Mouse (Mus musculus) naive thymus-derived CD4-positive, alpha-beta T cell, adult 5 months (primary cell): Measurements from ENCODE around the gene H2-M2. TPM values are rescaled to one million over a fixed set of nuclear protein-coding genes. Genes with fewer than 3 reads are reported as not detected.

Experiments used
- polyA plus RNA-seq: library from polyadenylated mRNA; unstranded; fragments of 100-300 nt; shearing (Covaris generic); gene quantifications from one replicate; pipeline ENCODE4 v1.2.1, GENCODE M21; 2017

The H2-M2 gene
- polyA plus RNA-seq: not detected

DNA sequence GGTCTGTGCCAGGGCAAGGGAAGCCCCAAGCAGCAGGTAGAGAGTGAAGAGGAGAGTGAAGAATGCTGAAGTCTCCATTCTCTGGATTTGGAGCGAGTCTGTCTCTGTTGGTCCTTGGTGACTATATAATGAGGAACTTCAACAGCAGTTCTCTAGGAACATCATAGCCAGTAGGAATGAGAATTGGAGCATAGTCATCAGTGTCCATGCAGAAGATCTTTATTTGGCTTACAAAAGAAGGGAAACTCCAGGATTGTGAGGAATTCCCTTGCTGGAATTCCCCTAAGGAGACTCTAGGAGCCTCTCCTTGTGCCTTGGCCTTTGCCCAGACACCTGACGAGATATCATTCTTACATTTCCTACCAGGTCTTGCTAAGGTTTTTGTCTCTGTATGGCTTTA, at the start of gene H2-M2:
Gene H2-M2, minus strand, starts transcription at position 101 of the 400 bp plus-strand sequence.

GRCm38 (mm10) chr17:37507730-37508129, 24.4 kb upstream of the H2-M2 start, which contains the start of gene Olfr111:
TSS of gene Olfr111 (plus strand) at chr17:37508030.

GRCm38 (mm10) chr17:37491930-37492518, 8.7 kb upstream of the H2-M2 start, which contains the start of gene Olfr110:
TSS of gene Olfr110 (plus strand) at chr17:37492468.

GRCm38 (mm10) chr17:37458616-37459015, 24.7 kb downstream of the H2-M2 start, which contains the start of gene Olfr109:
TSS of gene Olfr109 (plus strand) at chr17:37458916.

DNA sequence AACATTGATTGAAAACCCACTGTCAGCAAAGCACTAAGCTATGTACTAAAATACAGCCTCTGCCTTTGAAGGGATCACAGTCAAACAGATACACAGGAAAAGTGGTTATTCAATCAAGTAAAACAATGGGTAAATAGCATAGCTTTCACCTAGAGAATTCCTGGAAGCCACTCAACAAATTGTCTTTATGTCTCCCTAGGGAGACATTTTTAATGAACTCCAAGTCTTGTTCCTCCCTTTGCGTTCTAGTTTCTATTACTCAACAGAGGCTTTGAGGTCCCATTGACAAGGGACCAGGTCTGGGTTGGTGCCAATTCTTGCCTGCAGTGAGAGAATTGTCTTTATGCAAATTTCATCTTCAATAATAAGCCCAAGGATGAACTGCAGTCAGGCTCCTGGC, 38.2 kb downstream of the H2-M2 start, which contains the start of gene Olfr108:
Gene Olfr108, plus strand, starts transcription at position 301 of the 400 bp plus-strand sequence.

Other genes starting within 250 kb of the H2-M2 start
- not detected for gene Olfr97, start 246.2 kb downstream of the H2-M2 start, polyA plus RNA-seq
- not detected for gene Olfr98, start 219.8 kb downstream of the H2-M2 start, polyA plus RNA-seq
- gene H2-M3, start 213.3 kb downstream of the H2-M2 start, polyA plus RNA-seq: 73.9 TPM
- gene Olfr99, start 200.1 kb downstream of the H2-M2 start, polyA plus RNA-seq: 1.3 TPM
- gene Olfr101, start 179.2 kb downstream of the H2-M2 start, polyA plus RNA-seq: not detected
- 0.29 TPM for gene Olfr102, start 166.5 kb downstream of the H2-M2 start, polyA plus RNA-seq
- gene Olfr103, start 143.9 kb downstream of the H2-M2 start, polyA plus RNA-seq: not detected
- gene Olfr104-ps, start 124.0 kb downstream of the H2-M2 start, polyA plus RNA-seq: not detected
- not detected for gene Olfr105-ps, start 104.5 kb downstream of the H2-M2 start, polyA plus RNA-seq
- not detected for gene Olfr106-ps, start 93.2 kb downstream of the H2-M2 start, polyA plus RNA-seq
- 0.12 TPM for gene Olfr107, start 84.3 kb downstream of the H2-M2 start, polyA plus RNA-seq
- gene Olfr108, start 38.1 kb downstream of the H2-M2 start, polyA plus RNA-seq: not detected
- not detected for gene Olfr109, start 24.6 kb downstream of the H2-M2 start, polyA plus RNA-seq
- gene Olfr110, start 8.9 kb upstream of the H2-M2 start, polyA plus RNA-seq: not detected
- not detected for gene Olfr111, start 24.5 kb upstream of the H2-M2 start, polyA plus RNA-seq
- not detected for gene Olfr112, start 85.9 kb upstream of the H2-M2 start, polyA plus RNA-seq
- gene Olfr113, start 94.1 kb upstream of the H2-M2 start, polyA plus RNA-seq: not detected
- not detected for gene Olfr114, start 109.2 kb upstream of the H2-M2 start, polyA plus RNA-seq
- not detected for gene Olfr115, start 143.6 kb upstream of the H2-M2 start, polyA plus RNA-seq
- not detected for gene Olfr116, start 143.6 kb upstream of the H2-M2 start, polyA plus RNA-seq
- gene Olfr117, start 180.2 kb upstream of the H2-M2 start, polyA plus RNA-seq: not detected
- 0.46 TPM for gene Olfr118, start 183.4 kb upstream of the H2-M2 start, polyA plus RNA-seq
- not detected for gene Olfr119, start 213.0 kb upstream of the H2-M2 start, polyA plus RNA-seq
- not detected for gene Olfr120, start 238.3 kb upstream of the H2-M2 start, polyA plus RNA-seq